Comparison of ENCODE assay signal across 8 mouse cellular contexts in genomic region chr6:149409341-149409740, GRCm38 (mm10). TPM values are rescaled to one million over a fixed set of nuclear protein-coding genes. Genes with fewer than 3 reads are reported as not detected.
DNase-seq lines count a peak whose midpoint lies in the region; ATAC-seq and TF ChIP-seq lines count a peak whose summit lies in the region.

No protein-coding gene starts in this region.

- no peaks in the 10 kb centered on the region for H3K27me3 ChIP-seq in intestine, embryonic 14.5 days (replicated peaks; ENCODE audit: control insufficient read depth, insufficient read depth, low read length)
- H3K27me3 ChIP-seq in limb, embryonic 15.5 days: no peaks in the 10 kb centered on the region

- no peaks in the 10 kb centered on the region for H3K36me3 ChIP-seq in intestine, embryonic 14.5 days (ENCODE audit: control insufficient read depth, insufficient read depth, low read length)
- no peaks in the 10 kb centered on the region for H3K36me3 ChIP-seq in limb, embryonic 15.5 days

- 2% methylated on average over 11 of the region's 11 CpGs for WGBS in intestine, embryonic 14.5 days
- under 1% methylated on average over 11 of the region's 11 CpGs for WGBS in limb, embryonic 15.5 days
- under 1% methylated on average over 11 of the region's 11 CpGs for WGBS in olfactory bulb, adult 2 months

- intact Hi-C loops in gastrocnemius, postnatal 36 days (cut with DNase I): no loop called here

- ATAC-seq in erythroid progenitor cell, adult 5-6 weeks (replicated peaks; ENCODE audit: low FRiP score, poor library complexity, severe bottlenecking): peak; percentile 33; the same call in 1 of the 2 replicates
- ATAC-seq in intestine, embryonic 14.5 days (replicated peaks; ENCODE audit: low FRiP score, low TSS enrichment, low read depth): peak; percentile 48
- peak; percentile 52; the same call in 1 of the 2 replicates for ATAC-seq in limb, embryonic 15.5 days (ENCODE audit: insufficient number of reproducible peaks, low FRiP score, low TSS enrichment, low read depth)

- peak overlapping the region; percentile 80 for H3K4me2 ChIP-seq in intestine, embryonic 14.5 days (ENCODE audit: low read length)
- peak overlapping the region; percentile 93 for H3K4me2 ChIP-seq in limb, embryonic 15.5 days

- peak overlapping the region; percentile 73 for H3K27ac ChIP-seq in intestine, embryonic 14.5 days (ENCODE audit: low read depth)
- H3K27ac ChIP-seq in limb, embryonic 15.5 days: no peak overlapping the region; the same call in 1 of the 2 replicates
- peak overlapping the region; percentile 91 for H3K27ac ChIP-seq in olfactory bulb, adult 2 months (ENCODE audit: insufficient read depth, low read depth, low read length)

- H3K9me3 ChIP-seq in intestine, embryonic 14.5 days (ENCODE audit: control insufficient read depth, low read length): no peaks in the 10 kb centered on the region
- H3K9me3 ChIP-seq in limb, embryonic 15.5 days: no peaks in the 10 kb centered on the region

- H3K4me1 ChIP-seq in intestine, embryonic 14.5 days (replicated peaks; ENCODE audit: control insufficient read depth, insufficient read depth, low read length): no peaks in the 10 kb centered on the region
- H3K4me1 ChIP-seq in limb, embryonic 15.5 days: peaks cover 6% of the 10 kb centered on the region; the same call in 1 of the 2 replicates
- H3K4me1 ChIP-seq in olfactory bulb, adult 2 months (ENCODE audit: control insufficient read depth, insufficient read depth, low read length): no peaks in the 10 kb centered on the region

- DNase-seq in right cerebral cortex, adult 2 months (ENCODE audit: low spot score in 2 of 2): peak; percentile 29 to 49
- no peak for DNase-seq in right cerebral cortex, postnatal 25 days
- DNase-seq in brain, embryonic 14.5 days (ENCODE audit: low read depth): peak; percentile 71
- no peak for DNase-seq in intestine, embryonic 14.5 days (ENCODE audit: low spot score)
- no peak for DNase-seq in gastrocnemius, postnatal 36 days

- peak overlapping the region; percentile 55 for H3K9ac ChIP-seq in intestine, embryonic 14.5 days (ENCODE audit: low read length)
- peak overlapping the region; percentile 39; the same call in 1 of the 2 replicates for H3K9ac ChIP-seq in limb, embryonic 15.5 days

- no peak for TF ChIP-seq CTCF in brain, embryonic 14.5 days (IDR thresholded peaks at IDR 0.05; ENCODE audit: borderline replicate concordance, extremely low read depth, insufficient read depth, insufficient read length)
- TF ChIP-seq CTCF in olfactory bulb, adult 2 months (IDR thresholded peaks at IDR 0.05; ENCODE audit: insufficient read depth, low read depth, low read length): no peak

- peak overlapping the region; percentile 67 for H3K4me3 ChIP-seq in intestine, embryonic 14.5 days (ENCODE audit: low read depth, low read length)
- H3K4me3 ChIP-seq in limb, embryonic 15.5 days: peak overlapping the region; percentile 62
- peak overlapping the region; percentile 81 for H3K4me3 ChIP-seq in olfactory bulb, adult 2 months (ENCODE audit: insufficient read depth, low read depth, low read length)

- TF ChIP-seq POLR2A in brain, embryonic 14.5 days (IDR thresholded peaks at IDR 0.05; ENCODE audit: borderline replicate concordance, extremely low read depth, insufficient read depth, insufficient read length, poor library complexity, severe bottlenecking): no peak
- TF ChIP-seq POLR2A in olfactory bulb, adult 2 months (IDR thresholded peaks at IDR 0.05; ENCODE audit: insufficient read depth, low read depth, low read length): no peak

RNA-seq across cellular contexts. Expression of gene Bicd1, which starts 0.7 kb away (rescaled TPM):
- polyA plus RNA-seq in brain, embryonic 14.5 days (2012; rRNA removed): 13.0 and 17.2 TPM in 2 replicates
- total RNA-seq in erythroid progenitor cell, adult 5-6 weeks (2015; ENCODE audit: low replicate concordance): 0.36 and 0.42 TPM in 2 replicates
- total RNA-seq in erythroid progenitor cell, adult 5-6 weeks (2017; ENCODE audit: low replicate concordance): 0.51 and 13.1 TPM in 2 replicates
- 15.8 and 19.3 TPM in 2 replicates for polyA plus RNA-seq in intestine, embryonic 14.5 days (2014; fragmentation: Nextera tagmentation; extraction: Ambion mirVana)
- polyA plus RNA-seq in limb, embryonic 15.5 days (2015; fragmentation: Nextera tagmentation; extraction: Ambion mirVana): 2.7 and 3.1 TPM in 2 replicates
- polyA plus RNA-seq in olfactory bulb, adult 2 months (2012; ENCODE audit: insufficient read depth, insufficient read length, low replicate concordance, missing spikeins): not detected in 2 replicates
- total RNA-seq in gastrocnemius, postnatal 36 days (2021): under 1 TPM; 0.57 to 0.64 TPM

Comparison
In these comparisons a context has a peak if more than half of its experiments do, and no peak if none do; other contexts are left out.
1. DNase-seq: peak in right cerebral cortex, adult 2 months (2 of 2) and brain, embryonic 14.5 days (single experiment); none in right cerebral cortex, postnatal 25 days (single experiment), intestine, embryonic 14.5 days (single experiment) and gastrocnemius, postnatal 36 days (0 of 2).
2. Peak in every context shown above with its lines, with median percentiles within 50 percentile points of each other: ATAC-seq and H3K4me3 ChIP-seq.